ENCODE assay signal across 8 mouse cellular contexts in the genomic region with DNA sequence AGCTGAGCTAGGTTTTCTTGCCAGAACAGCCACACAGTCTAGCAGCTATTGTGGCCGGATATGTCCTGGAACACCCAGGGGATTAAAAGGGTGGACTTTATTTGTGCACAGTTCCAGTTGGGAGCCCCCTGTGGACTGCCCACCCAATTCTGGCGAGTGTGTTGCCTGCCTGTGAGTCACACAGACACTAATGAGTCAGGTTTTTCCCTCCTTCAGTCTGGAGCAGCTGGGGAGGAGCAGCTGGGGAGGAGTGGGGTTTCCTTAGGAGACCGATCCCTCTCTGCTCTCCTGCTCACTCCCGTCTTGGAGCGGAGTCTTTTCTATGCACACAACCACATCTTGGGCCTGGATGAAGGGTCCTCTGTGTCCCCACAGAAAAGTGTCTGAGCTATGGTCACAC. TPM values are rescaled to one million over a fixed set of nuclear protein-coding genes. Genes with fewer than 3 reads are reported as not detected.
DNase-seq lines count a peak whose midpoint lies in the region; ATAC-seq and TF ChIP-seq lines count a peak whose summit lies in the region.

No protein-coding gene starts in this region.

- peaks cover 23% of the 10 kb centered on the region for H3K4me1 ChIP-seq in kidney, postnatal 0 days (replicated peaks; ENCODE audit: insufficient read depth, low read length)
- H3K4me1 ChIP-seq in stomach, embryonic 14.5 days (ENCODE audit: control insufficient read depth, insufficient read depth, low read length): peaks cover 18% of the 10 kb centered on the region

- no peaks in the 10 kb centered on the region for H3K27me3 ChIP-seq in kidney, postnatal 0 days (ENCODE audit: insufficient read depth, low read length)
- H3K27me3 ChIP-seq in stomach, embryonic 14.5 days (ENCODE audit: control insufficient read depth, insufficient read depth, low read length): no peaks in the 10 kb centered on the region

- no peak for ATAC-seq in kidney, postnatal 0 days (replicated peaks; ENCODE audit: low FRiP score, low read depth)
- no peak for ATAC-seq in stomach, embryonic 14.5 days (ENCODE audit: insufficient number of reproducible peaks, insufficient read depth, low FRiP score, low read depth)

- H3K4me2 ChIP-seq in kidney, postnatal 0 days (ENCODE audit: low read length): no peak overlapping the region
- H3K4me2 ChIP-seq in stomach, embryonic 14.5 days (replicated peaks; ENCODE audit: low read depth, low read length): no peak overlapping the region

- no peak for TF ChIP-seq CTCF in kidney, postnatal 0 days (IDR thresholded peaks at IDR 0.05; ENCODE audit: low read depth)

- DNase-seq in kidney, postnatal 0 days (ENCODE audit: low spot score): peak; percentile 36
- DNase-seq in kidney, postnatal 25 days: no peak
- DNase-seq in brain, adult 2 months (ENCODE audit: low read depth, low spot score): peak; percentile 90
- peak; percentile 59 for DNase-seq in gastrocnemius, postnatal 25 days
- peak; percentile 41 to 63 for DNase-seq in left cerebral cortex, postnatal 14 days (ENCODE audit: low spot score in 2 of 2)
- DNase-seq in thymus, postnatal 0 days (ENCODE audit: low spot score): no peak
- no peak for DNase-seq in spleen, adult 18-20 months

- H3K4me3 ChIP-seq in kidney, postnatal 0 days (replicated peaks; ENCODE audit: low read depth, low read length): no peak overlapping the region
- no peak overlapping the region for H3K4me3 ChIP-seq in stomach, embryonic 14.5 days (ENCODE audit: low read depth, low read length)

- H3K9me3 ChIP-seq in kidney, postnatal 0 days (replicated peaks; ENCODE audit: low read length): no peaks in the 10 kb centered on the region
- no peaks in the 10 kb centered on the region for H3K9me3 ChIP-seq in stomach, embryonic 14.5 days (ENCODE audit: control insufficient read depth, low read depth, low read length)

- peak overlapping the region; percentile 79 for H3K27ac ChIP-seq in kidney, postnatal 0 days
- peak overlapping the region; percentile 75 for H3K27ac ChIP-seq in stomach, embryonic 14.5 days (ENCODE audit: low read length)

- intact Hi-C loops in left cerebral cortex, postnatal 14 days (cut with DNase I): loop anchor here (5.0 kb wide), 1 partner anchor 35 kb away; the partner anchor contains the start of genes Mms19 and Ubtd1

- 33% methylated on average over 5 of the region's 5 CpGs for WGBS in kidney, postnatal 0 days
- 63% methylated on average over 5 of the region's 5 CpGs for WGBS in stomach, embryonic 14.5 days

- no peaks in the 10 kb centered on the region for H3K36me3 ChIP-seq in kidney, postnatal 0 days (ENCODE audit: insufficient read depth, low read length)
- H3K36me3 ChIP-seq in stomach, embryonic 14.5 days (ENCODE audit: control insufficient read depth, insufficient read depth, low read length): no peaks in the 10 kb centered on the region

- no peak overlapping the region for H3K9ac ChIP-seq in kidney, postnatal 0 days (ENCODE audit: low read depth, low read length)
- no peak overlapping the region for H3K9ac ChIP-seq in stomach, embryonic 14.5 days (replicated peaks; ENCODE audit: low read depth, low read length)

RNA-seq across cellular contexts. Expression of gene Ankrd2, which starts 19.0 kb away (rescaled TPM):
- 0.11 and 0.13 TPM in 2 replicates for polyA plus RNA-seq in kidney, postnatal 0 days (2015; fragmentation: Nextera tagmentation; extraction: Ambion mirVana)
- total RNA-seq in gastrocnemius, postnatal 25 days (2021): 1,000 to 10,000 TPM in 1 of 2 experiments, 100 to 1,000 TPM in 1; 167 to 1,046 TPM
- under 1 TPM in 1 of 2 experiments, not detected in 1; 0.32 TPM for total RNA-seq in left cerebral cortex, postnatal 14 days (2021)
- 0.30 TPM in 1 of 2 replicates, not detected in the other for polyA plus RNA-seq in stomach, embryonic 14.5 days (2014; fragmentation: Nextera tagmentation; extraction: Ambion mirVana)
- 0.21 TPM in 1 of 2 replicates, not detected in the other for polyA plus RNA-seq in thymus, postnatal 0 days (2015; fragmentation: Nextera tagmentation; extraction: Ambion mirVana)

RNA-seq across cellular contexts. Expression of gene Hoga1, which starts 28.6 kb away (rescaled TPM):
- polyA plus RNA-seq in kidney, postnatal 0 days (2015; fragmentation: Nextera tagmentation; extraction: Ambion mirVana): 97.6 and 110 TPM in 2 replicates
- total RNA-seq in gastrocnemius, postnatal 25 days (2021): 1 to 10 TPM; 2.1 to 2.3 TPM
- total RNA-seq in left cerebral cortex, postnatal 14 days (2021): 1 to 10 TPM; 4.2 to 5.6 TPM
- 1.7 and 1.9 TPM in 2 replicates for polyA plus RNA-seq in stomach, embryonic 14.5 days (2014; fragmentation: Nextera tagmentation; extraction: Ambion mirVana)
- 0.77 and 1.4 TPM in 2 replicates for polyA plus RNA-seq in thymus, postnatal 0 days (2015; fragmentation: Nextera tagmentation; extraction: Ambion mirVana)

RNA-seq across cellular contexts. Expression of gene 4933411K16Rik, which starts 35.2 kb away (rescaled TPM):
- polyA plus RNA-seq in kidney, postnatal 0 days (2015; fragmentation: Nextera tagmentation; extraction: Ambion mirVana): 0.34 and 0.38 TPM in 2 replicates
- total RNA-seq in gastrocnemius, postnatal 25 days (2021): under 1 TPM; 0.20 to 0.32 TPM
- under 1 TPM; 0.57 to 0.68 TPM for total RNA-seq in left cerebral cortex, postnatal 14 days (2021)
- polyA plus RNA-seq in stomach, embryonic 14.5 days (2014; fragmentation: Nextera tagmentation; extraction: Ambion mirVana): 0.24 TPM in 1 of 2 replicates, not detected in the other
- not detected in 2 replicates for polyA plus RNA-seq in thymus, postnatal 0 days (2015; fragmentation: Nextera tagmentation; extraction: Ambion mirVana)

RNA-seq across cellular contexts. Expression of gene Ubtd1, which starts 35.3 kb away (rescaled TPM):
- 31.8 and 36.6 TPM in 2 replicates for polyA plus RNA-seq in kidney, postnatal 0 days (2015; fragmentation: Nextera tagmentation; extraction: Ambion mirVana)
- 10 to 100 TPM; 15.4 to 19.8 TPM for total RNA-seq in gastrocnemius, postnatal 25 days (2021)
- 10 to 100 TPM; 11.2 to 12.8 TPM for total RNA-seq in left cerebral cortex, postnatal 14 days (2021)
- polyA plus RNA-seq in stomach, embryonic 14.5 days (2014; fragmentation: Nextera tagmentation; extraction: Ambion mirVana): 10.4 and 10.8 TPM in 2 replicates
- polyA plus RNA-seq in thymus, postnatal 0 days (2015; fragmentation: Nextera tagmentation; extraction: Ambion mirVana): 15.4 and 16.0 TPM in 2 replicates

RNA-seq across cellular contexts. Expression of gene Mms19, which starts 35.9 kb away (rescaled TPM):
- polyA plus RNA-seq in kidney, postnatal 0 days (2015; fragmentation: Nextera tagmentation; extraction: Ambion mirVana): 23.3 and 26.1 TPM in 2 replicates
- total RNA-seq in gastrocnemius, postnatal 25 days (2021): 1 to 10 TPM; 7.7 to 8.7 TPM
- 10 to 100 TPM; 26.7 to 35.6 TPM for total RNA-seq in left cerebral cortex, postnatal 14 days (2021)
- polyA plus RNA-seq in stomach, embryonic 14.5 days (2014; fragmentation: Nextera tagmentation; extraction: Ambion mirVana): 37.6 and 44.1 TPM in 2 replicates
- 28.0 and 31.2 TPM in 2 replicates for polyA plus RNA-seq in thymus, postnatal 0 days (2015; fragmentation: Nextera tagmentation; extraction: Ambion mirVana)

Comparison
In these comparisons a context has a peak if more than half of its experiments do, and no peak if none do; other contexts are left out.
1. DNase-seq: peak in kidney, postnatal 0 days (single experiment), brain, adult 2 months (single experiment), gastrocnemius, postnatal 25 days (single experiment) and left cerebral cortex, postnatal 14 days (2 of 2); none in kidney, postnatal 25 days (0 of 2), thymus, postnatal 0 days (single experiment) and spleen, adult 18-20 months (0 of 2).
2. RNA of gene Hoga1, which starts 28.6 kb away (polyA plus RNA-seq): 97.6 to 110 TPM in kidney, postnatal 0 days; 1.7 to 1.9 TPM in stomach, embryonic 14.5 days and 0.77 to 1.4 TPM in thymus, postnatal 0 days; every median in the first group is over 10 times any median in the second.